Mouse (Mus musculus) myocyte (in vitro differentiated cells): ENCODE data around the gene Renbp.

ENCODE experiments used
- E2F4 ChIP-seq: IDR thresholded peaks from one replicate; pipeline ENCODE4 v1.6.1; 2011; ENCODE audit warnings: mild to moderate bottlenecking, control low read depth, moderate library complexity; ENCODE audit not compliant: insufficient read depth
- POLR2A ChIP-seq: IDR thresholded peaks from one replicate; pipeline ENCODE4 v1.6.1; 2011; ENCODE audit warnings: low read depth, mild to moderate bottlenecking, control low read depth, moderate library complexity; ENCODE audit not compliant: insufficient read length
- POLR2AphosphoS2 ChIP-seq: IDR thresholded peaks from one replicate; pipeline ENCODE4 v1.6.1; 2011; ENCODE audit warnings: low read depth, control low read depth; ENCODE audit not compliant: insufficient read length
- SRF ChIP-seq: IDR thresholded peaks from one replicate; pipeline ENCODE4 v1.6.1; 2011; ENCODE audit warnings: low read depth; ENCODE audit not compliant: control insufficient read depth, insufficient read length
- USF1 ChIP-seq: IDR thresholded peaks from one replicate; pipeline ENCODE4 v1.6.1; 2011; ENCODE audit warnings: low read depth, mild to moderate bottlenecking, control low read depth, moderate library complexity

DNA sequence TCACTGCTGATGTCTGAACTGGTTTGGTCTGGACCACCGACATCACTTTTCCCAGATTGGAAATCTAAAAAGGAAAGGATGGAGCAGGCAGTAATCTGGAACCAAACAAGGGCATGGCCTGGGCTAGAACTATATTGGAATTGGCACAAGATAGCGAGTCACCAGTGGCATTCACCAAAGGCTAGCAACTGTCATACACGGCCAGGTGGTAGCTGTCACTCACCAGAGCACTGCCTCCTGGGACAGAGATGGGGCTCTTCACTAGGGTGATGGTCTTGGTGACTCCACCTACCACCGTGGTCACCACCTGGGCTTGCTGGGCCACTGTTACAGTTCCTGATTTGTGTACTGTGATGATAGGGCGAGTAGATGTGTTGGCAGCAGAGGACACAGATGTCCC is 22.0 kb upstream of the Renbp start:
- TF ChIP-seq USF1 (no peak), E2F4 (no peak), POLR2A (no peak), POLR2AphosphoS2 (no peak), SRF (no peak)
